Mouse (Mus musculus): ENCODE data around the gene Rcc1.
"Not testable (repeated sequence)": the region's sequence is repeated elsewhere in the genome, so short reads cannot be mapped to it uniquely, and the experiment has no call there.

Rcc1 gene

DNA sequence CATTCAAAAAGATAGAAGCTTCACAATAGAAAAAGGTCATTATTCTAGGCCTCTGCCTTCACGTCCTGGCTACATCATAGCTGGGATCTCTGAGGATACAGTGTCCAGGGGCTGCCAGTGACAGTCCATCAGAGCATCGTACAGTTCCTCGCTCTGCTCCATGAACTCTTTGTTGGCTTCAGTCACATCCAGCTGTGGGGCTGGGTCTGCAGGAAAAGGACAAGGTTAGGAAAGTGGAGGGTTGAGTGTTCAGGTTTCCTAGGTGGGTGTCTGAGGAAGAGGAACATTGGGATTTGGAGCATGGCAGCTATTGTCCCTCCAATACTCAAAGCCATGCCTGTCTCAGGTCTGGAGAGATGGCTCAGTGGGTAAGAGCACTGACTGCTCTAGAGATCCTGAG, 41.6 kb downstream of the Rcc1 start:
- no peak for DNase-seq (ENCODE audit: low read depth)

DNA sequence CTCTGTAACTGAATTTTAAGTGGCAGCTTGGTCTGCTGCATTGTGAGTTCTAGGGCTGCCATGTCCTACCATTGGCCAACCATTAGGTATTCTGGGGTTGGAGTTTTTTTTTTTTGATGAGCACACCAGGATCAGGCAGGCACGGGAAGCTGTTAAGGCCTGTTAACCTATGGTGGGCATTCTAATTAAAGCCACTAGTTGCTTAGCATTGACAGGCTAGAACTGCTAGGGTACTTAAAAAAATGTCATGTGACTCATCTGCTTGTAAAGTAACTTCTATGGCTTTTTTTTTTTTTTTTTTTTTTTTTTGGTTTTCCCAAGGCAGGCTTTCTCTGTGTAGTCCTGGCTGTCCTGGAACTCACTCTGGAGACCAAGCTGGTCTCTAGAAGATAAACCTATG, 42.2 kb downstream of the Rcc1 start:
- DNase-seq (ENCODE audit: low read depth): no peak

DNA sequence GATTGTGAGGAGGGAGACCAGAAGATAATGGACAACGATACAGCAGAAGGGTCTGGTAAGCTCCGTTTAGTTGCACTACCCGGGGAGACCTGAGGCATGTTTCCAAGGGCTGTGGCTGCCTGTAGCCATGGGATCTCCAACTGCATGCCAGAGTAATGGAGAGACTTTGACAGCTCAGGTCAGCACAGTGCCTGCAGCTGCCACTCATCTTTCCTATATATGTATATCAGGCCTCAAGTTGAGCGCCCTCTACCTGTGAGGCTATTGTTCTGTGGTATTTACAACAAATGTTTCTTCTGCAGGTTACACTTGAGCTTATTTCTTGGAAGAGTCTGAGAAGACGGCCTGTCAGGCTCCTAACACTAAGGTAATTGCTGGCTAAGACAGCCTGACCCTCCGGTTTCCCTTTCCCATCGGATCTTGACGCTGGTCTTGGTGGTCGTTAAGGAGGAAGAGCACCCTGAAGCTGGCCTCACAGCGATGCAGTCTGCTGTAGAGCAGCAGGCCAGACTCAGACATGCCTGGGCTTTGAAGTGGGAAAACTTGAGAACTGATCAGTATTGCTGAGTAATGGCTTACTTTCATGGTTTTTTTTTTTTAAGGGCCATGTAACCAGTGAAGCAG, 43.4 kb downstream of the Rcc1 start:
- DNase-seq (ENCODE audit: low read depth): peak; percentile 85

DNA sequence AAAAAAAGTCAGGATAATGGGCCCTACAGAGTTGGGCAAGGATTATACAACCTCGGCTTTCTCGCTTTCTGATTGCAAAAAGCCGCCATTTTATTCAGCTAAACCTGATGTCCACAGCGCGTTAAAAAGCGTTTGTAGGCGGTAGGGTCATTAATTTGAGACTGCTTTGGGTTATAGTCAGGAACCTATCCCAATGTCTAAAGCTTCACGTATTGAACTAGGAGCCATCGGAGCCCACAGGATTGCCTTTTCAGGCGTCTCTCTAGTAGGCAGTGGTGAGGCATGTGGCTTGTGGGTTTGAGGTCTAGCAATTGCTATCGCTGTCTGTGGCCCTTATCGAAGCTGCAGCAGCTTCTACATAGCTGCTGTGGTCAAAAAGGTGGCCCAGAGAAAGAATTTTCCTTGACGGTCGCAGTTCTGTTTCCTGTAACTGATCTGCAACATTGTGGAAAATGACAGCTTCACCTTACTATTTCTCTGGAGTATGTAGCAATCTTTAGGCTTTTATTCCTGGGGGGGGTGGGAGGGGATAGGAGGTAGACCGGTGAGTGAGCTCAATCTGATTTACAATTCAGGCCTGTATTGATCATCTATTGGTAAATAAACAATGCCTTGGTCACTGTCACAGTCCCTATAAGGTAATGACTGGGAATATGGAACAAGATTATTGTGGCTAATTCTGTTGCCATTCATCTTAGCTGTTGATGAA, 44.1 kb downstream of the Rcc1 start:
- peak; percentile 84 for DNase-seq (ENCODE audit: low read depth)

DNA sequence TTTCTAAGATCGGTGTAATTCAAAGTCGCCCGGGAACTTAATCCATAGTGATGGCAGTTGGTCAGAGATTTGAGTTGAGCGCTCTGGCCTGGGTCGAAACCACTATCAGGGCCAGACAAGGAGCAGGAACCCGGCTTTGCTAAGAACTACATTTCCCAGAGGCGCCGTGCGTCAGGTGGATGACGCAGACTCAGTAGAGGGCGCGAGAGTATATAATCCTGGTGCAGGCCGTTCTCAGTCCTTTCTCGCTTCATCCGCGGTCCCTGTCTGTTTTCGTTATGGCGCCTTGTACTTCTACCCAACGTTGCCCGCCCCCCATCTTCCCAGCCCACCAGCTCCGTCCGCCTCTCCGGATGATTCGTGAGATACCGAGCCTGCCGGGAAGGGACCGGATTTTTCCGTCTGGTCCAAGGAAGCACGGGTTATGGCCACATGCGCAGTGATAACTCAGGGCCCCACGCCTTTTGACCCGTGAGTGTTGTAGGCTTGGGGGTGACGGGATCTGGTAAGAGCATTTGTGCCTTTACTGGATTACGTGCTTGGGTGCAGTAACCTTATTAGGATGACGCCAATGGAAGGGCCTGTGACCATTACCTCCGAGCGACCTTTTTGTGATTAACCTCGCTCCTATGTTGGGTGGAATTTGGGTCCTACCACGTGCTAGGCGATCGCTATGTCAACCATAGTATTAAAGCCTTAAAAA, 44.8 kb downstream of the Rcc1 start:
- DNase-seq (ENCODE audit: low read depth): peak; percentile 94

DNA sequence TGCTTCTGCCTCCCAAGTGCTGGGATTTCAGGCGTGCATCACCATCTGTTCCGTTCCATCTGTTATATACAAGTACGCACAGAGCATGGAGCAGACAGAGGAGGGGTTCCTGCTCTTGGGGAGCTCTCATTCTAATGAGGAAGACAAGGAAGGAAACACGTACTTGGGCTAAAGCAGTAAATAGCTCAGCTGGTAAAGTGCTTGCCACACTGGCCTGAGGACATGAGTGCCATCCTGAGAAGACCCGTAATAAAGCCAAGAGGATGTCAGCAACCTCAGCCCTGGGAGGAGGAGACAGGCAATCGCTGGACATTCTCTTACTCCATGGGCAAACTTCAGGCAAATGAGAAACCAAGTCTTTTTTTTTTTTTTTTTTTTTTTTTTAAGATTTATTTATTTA, 47.4 kb downstream of the Rcc1 start:
- peak; percentile 16 for DNase-seq (ENCODE audit: low read depth)

DNA sequence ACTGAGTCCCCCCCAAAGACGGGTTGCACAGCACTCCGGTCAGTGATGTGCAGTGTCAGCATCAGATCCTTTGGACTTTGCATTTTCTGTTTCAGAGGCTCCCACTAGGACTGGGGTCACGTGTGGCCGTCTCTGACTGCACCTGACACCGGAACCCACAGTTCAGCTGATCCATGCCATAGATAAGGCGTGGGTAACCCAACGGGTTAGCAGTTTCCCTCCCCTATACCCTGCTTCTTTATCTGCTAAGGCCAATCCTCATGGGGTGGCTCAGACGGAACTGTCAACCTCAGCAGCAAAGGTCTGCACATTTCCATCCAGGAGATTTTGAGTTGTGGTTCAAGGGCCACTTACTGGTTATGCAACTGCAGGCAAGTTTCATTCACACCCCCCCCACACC, 48.1 kb downstream of the Rcc1 start:
- peak; percentile 48 for DNase-seq (ENCODE audit: low read depth)

DNA sequence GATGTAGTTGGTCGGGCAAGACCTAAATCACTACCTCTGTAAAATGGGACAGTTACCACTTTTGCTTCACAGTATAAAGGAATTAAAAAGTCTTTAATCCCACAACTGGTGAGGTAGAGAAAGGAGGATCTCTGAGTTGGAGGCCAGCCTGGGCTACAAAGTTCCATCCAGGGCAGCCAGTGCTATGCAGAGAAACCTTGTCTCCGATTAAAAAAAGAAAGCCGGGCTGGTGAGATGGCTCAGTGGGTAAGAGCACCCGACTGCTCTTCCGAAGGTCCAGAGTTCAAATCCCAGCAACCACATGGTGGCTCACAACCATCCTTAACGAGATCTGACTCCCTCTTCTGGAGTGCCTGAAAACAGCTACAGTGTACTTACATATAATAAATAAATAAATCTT, 49.9 kb downstream of the Rcc1 start:
- DNase-seq (ENCODE audit: low read depth): not testable (repeated sequence)

DNA sequence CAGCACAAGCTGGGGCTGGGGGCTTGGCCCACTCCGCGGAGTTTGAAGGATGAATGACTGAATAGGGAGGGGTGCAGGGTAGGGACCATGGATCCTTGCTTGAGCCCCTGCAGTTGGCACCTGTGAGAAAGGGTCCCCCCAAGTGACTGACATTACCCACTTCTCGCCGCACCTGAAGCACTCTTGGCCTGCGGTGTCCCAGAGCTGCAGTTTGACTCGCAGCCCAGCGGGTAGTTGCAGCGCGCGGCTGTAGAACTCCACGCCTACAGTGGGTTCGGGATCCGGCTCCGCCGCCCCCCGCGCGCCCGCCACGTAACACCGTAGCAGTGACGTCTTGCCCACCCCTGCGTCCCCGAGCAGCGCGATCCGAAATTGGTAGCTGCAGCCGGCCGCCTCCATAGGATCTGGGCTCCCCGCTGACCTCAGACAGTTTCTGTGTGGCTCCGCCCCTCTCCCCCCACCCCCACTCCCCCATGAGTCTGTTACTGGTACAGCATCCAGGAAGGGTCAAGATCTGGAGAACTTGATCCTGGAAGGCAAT, 50.4 kb downstream of the Rcc1 start, which contains the start of gene Rab42:
Rab42 (minus strand) TSS at position 447 of the 541 bp plus-strand sequence.
- DNase-seq (ENCODE audit: low read depth): peak; percentile 77

DNA sequence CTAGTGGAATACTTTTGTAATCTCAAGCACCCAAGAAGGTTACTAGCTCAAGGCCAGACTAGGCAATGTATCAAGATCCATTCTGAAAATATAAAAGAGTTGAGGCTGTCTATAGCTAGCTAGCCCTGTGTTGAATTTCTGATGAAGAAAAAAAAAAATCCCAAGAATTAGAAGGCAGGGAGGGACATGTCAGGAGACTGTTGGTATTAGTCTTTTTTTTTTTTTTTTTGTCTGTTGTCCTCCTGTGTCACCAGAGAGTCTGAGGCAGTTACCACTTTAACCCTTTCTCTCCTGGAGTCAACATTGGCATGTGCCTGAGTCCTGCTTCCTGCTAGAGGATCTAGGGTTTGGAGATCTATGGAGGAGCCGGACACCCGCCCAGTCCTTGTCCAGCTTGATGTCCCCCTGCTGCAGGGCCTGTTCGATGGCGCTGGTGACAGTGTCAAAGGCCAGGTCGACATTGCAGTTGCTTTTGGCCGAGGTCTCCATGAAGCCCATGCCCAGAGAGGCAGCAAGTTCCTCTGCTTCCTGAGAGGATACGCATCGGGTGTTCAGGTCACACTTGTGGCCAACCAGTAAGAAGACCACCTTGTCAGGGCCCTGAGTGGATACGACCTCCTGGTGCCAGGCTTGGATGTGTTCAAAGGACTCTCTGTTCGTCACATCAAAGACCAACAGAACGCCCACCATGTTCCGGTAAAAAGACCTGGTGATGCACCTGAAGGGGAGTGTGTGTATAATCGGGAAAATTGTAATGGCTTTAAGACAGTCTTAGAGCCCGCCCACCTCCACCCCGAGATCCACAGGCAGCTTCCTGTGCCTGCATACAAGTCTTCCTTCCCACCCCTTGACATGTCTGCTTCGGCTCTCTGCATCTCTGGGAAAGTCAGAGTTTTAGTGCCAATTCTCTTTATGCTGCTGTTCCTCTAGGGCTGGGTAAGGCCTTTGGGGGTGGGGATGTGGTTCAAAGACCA, 51.2 kb downstream of the Rcc1 start:
- DNase-seq (ENCODE audit: low read depth): peak; percentile 52

DNA sequence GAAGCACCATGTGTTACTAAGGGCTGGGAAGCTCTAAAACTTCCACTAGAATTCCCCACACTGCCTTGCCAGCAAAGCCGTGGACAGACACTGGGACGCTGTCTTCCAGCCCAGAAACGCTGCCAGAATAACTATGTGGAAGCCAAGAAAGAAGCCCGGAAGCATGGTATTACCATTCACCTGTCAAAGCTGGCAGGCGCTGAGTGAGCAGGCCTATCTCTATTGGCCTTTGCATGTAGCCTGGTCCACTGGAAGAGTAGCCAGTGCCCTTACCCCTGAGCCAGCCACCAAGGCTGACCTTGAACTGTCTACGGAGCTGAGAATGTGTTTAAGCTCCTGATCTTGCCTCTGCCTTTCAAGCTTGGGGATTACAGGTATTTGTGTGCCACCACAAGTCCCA, 51.9 kb downstream of the Rcc1 start:
- DNase-seq (ENCODE audit: low read depth): no peak

DNA sequence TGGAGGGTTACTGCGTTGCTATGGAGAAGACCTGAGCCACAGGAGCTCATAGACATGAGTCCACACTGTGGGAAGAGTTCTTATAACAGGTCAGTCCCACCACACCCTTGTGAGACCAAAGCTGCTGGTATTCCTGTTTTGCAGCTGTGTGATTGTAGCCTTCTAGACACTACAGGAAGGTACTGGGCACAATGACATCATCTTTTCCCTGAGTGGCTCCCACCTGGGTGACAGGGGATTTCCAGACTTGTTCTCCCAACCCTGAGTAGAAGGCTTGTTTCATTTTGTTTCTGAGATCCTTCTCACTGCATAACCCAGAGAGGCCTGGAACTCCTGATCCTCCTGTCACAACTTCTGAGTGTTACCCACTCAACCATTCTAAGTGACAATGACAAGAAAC, 53.6 kb downstream of the Rcc1 start:
- no peak for DNase-seq (ENCODE audit: low read depth)

DNA sequence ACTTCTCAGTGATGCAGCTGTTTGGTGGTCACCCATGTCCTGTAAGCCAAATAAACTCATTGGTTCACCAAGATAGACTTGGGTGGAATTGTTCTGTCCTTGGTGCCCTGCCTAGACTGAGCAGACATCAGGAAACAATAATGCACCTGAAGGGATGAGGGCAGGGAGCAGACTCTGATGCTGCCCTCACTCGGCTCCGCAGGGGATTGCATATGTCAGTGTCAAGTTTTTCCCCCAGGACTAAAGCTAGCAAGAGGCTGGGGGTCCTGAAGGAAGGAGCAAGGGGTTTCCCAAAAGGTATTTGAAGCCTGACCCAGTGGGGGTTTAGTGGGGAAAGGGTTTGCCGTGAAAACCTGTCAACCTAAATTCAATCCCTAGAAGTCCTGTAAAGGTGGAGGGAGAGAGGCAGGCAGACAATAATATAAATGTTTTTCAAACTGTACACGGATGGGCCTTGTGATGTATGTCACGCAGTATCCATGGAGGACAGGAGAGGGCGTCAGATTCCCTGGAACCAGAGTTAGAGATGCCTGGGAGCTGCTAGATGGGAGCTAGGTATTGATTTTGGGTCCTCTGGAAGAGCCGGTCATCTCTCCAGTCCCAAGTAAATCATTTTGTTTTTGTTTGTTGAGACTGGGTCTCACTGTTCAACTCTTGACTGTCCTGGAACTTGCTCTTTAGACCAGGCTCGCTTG, 57.6 kb downstream of the Rcc1 start:
- DNase-seq (ENCODE audit: low read depth): no peak

DNA sequence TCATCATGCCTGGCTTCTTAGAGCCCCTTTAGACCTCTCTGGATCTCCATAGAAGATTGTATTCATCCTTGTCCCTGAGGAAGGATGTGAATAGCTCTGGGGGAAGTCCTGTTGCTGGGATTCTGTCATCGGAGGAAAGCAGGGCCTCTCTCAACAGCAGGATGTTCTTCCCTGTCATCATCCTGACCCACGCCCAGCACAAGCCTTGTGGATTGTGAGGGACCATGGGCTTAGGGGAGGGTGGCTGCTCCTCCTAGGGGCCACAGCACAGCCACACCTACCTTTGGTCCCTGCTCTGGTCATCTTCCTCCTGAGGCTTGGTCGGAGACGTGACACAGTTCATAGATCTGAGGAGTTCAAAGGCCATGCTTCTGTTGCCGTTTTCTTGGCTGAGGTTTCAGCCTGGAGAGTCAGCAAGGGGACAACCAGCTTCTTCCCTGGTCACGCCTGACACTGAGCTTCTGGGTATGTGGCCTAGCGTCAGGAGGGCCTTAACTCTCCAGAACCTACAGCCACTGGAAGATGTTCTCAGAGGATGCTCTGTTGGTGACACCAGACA, 59.6 kb downstream of the Rcc1 start:
- DNase-seq (ENCODE audit: low read depth): no peak

DNA sequence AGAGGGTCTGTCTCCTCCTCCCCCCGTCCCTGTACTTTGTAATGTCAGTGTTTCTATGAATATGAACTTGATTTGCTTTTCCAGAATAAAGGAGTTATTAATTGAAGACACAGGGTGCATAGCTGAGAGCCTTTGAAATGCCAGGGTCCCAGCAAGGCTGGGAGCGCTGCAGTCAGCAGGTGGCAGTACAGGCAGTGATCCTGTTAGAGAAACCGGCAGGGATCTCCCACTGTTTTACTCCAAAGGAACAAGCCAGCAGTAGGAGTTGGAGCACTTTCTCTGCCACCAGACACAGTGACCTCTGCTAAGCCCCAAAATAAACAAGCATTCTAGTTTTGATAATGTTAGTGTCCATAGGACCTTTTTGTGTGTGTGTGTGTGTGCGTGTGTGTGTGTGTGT, 60.4 kb downstream of the Rcc1 start:
- DNase-seq (ENCODE audit: low read depth): no peak

DNA sequence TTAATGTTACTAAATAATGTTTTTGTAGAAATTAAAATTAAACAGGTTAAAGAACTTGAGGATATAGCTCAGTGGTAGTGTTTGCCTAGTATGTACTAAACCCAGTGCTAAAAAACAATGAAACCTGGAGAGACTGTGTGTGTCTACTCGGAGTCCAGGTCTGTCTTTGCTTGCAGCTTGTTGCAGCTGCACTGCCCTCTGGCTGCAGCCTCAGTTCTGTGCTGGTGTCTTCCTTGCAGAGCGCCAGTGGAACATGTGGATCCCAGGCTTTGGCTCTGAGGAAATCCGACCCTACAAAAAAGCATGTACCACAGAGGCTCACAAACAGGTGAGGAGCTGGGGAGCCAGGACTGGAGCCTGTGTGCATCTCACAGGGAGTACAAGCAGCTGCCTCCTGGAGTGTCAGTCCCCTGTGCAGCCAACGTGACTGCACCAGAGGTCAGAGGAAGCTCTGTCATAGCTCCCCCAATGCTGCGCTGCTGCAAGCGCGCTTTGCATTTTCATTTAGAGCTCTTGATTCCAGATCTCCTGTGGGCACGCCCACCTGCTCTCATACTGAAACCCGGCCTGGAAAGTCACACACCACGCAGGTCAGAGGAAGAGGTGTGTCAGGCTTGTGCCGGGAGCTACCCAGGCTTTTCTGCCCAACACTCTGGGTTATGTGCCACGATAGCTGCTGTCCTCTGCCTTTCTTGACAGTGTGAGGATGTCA, 61.6 kb downstream of the Rcc1 start:
- no peak for DNase-seq (ENCODE audit: low read depth)

DNA sequence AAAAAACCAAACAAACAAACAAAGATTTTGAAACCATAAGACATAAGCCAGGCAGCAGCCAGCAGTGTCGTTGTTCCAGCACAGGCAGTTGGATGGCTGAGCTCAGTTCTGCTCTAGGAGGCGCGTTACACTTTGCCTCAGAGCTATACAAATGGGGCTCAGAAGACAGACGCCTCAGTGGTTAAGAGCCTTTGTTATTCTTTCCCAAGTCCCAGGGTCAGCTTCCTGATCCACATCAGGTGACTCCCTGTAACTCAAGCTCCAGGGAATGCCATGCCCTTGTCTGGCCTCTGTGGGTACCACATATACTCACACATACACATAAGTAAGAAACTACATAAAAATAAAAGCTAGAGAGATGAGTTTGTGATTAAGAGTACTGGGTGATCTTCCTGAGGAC, 62.3 kb downstream of the Rcc1 start:
- DNase-seq (ENCODE audit: low read depth): no peak

DNA sequence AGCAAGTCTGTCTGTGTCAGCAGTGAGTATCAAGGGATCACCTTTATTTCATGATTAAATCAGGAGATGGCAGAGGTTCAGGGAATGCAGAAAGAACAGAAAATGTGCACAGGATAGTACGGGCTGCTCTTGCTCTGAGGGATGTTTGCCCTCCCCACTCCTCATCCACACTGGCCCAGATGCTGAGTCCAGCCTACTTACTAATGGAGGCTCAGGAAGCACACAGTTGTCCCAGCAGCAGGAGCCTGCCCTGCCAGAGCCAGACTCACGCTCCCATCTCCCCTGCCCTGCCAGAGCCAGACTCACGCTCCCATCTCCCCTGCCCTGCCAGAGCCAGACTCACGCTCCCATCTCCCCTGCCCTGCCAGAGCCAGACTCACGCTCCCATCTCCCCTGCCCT, 64.6 kb downstream of the Rcc1 start:
- DNase-seq (ENCODE audit: low read depth): not testable (repeated sequence)

Data from induced T-regulatory cell, adult 2 months (primary cell).